Mouse (Mus musculus) heart, embryonic 10.5 days (tissue): ENCODE results near the gene Tnk1. TPM values are rescaled to one million over a fixed set of nuclear protein-coding genes. Genes with fewer than 3 reads are reported as not detected.

Source experiments
- DNase-seq: peaks from one replicate; pipeline ENCODE4 v3.0.0-alpha.2; 2017; ENCODE audit warnings: low spot score
- H3K27ac ChIP-seq: fragments of 300-500 bp; sonication (generic); 2 replicates; pipeline ENCODE4 v1.5.1; 2016; ENCODE audit warnings: mild to moderate bottlenecking
- H3K27me3 ChIP-seq: fragments of 300-500 bp; sonication (generic); 2 replicates; pipeline ENCODE4 v1.6.1; 2016; ENCODE audit warnings: mild to moderate bottlenecking; ENCODE audit not compliant: poor library complexity, insufficient read depth, severe bottlenecking
- H3K36me3 ChIP-seq: fragments of 300-500 bp; sonication (generic); 2 replicates; pipeline ENCODE4 v1.6.1; 2016; ENCODE audit warnings: mild to moderate bottlenecking, moderate library complexity
- H3K4me1 ChIP-seq: fragments of 300-500 bp; sonication (generic); 2 replicates; pipeline ENCODE4 v1.6.1; 2016; ENCODE audit warnings: mild to moderate bottlenecking
- H3K4me3 ChIP-seq: fragments of 300-500 bp; sonication (generic); 2 replicates; pipeline ENCODE4 v1.5.1; 2016; ENCODE audit warnings: mild to moderate bottlenecking, moderate library complexity
- H3K9me3 ChIP-seq: fragments of 300-500 bp; sonication (generic); 2 replicates; pipeline ENCODE4 v1.6.1; 2016; ENCODE audit warnings: mild to moderate bottlenecking, moderate library complexity
- WGBS: fragments of 180-500 bp; shearing (Covaris S2); methylation state at CpG from one replicate; pipeline ENCODE4 v1.1.7; 2016; 5-methylcytosine and 5-hydroxymethylcytosine counted together
- polyA plus RNA-seq: library from polyadenylated mRNA; unstranded; fragments of >200 nt; fragmentation: Nextera tagmentation; extraction: Ambion mirVana; gene quantifications from 2 replicates; pipeline ENCODE4 v1.2.1, GENCODE M21; 2016

Tnk1 gene
- polyA plus RNA-seq, 1 experiment from 2014 or later, result 1.2 TPM

DNA sequence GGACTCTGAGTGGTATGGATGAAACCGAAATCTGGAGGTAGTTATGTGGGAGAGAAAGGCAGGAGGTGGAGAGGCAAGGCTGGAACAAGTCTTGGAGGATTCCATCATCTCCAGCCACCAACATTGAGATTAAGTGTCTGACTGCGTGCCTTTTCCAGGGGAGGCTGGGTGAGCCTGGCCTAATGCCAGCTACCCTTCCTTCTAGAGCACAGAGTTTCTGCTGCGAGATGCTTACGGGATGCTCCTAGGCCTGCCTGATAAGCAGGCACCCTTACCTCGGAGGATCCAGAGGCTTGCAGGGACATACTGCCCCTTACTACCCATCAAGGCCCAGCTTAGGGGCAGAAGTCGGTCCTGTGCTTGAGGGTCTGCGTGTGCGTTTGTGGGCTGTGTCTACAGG, 25.0 kb downstream of the Tnk1 start:
- DNase-seq, result no peak
- H3K27me3 ChIP-seq, result peaks cover 49% of the 10 kb centered on the region
- peaks cover 13% of the 10 kb centered on the region for H3K36me3 ChIP-seq
- peaks cover 62% of the 10 kb centered on the region for H3K4me1 ChIP-seq
- no peaks in the 10 kb centered on the region for H3K9me3 ChIP-seq
- peak overlapping the region; percentile 67 for H3K4me3 ChIP-seq
- H3K27ac ChIP-seq, result peak overlapping the region; percentile 89
- WGBS, result 39% methylated on average over 8 of the region's 8 CpGs

DNA sequence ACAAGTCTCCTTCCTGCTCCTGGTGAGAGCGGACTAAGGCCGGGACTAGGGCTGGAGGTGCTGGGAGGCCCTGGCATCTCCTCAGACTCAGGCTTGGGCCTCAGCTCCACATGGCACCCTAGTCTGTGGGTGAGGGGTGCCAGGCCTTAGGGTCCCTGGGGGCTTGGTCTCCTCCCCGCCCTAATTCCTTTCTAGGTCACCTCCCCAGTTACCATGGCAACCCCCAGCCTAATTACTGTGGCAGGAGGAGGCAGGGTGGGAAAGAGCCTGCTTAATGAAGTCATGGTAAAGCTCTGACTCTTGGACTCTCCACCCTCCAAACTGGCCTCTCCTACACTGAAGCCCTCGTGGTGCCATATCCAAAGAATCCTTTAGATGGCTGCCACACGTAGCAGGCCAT, 29.7 kb downstream of the Tnk1 start:
- Histone ChIP-seq H3K27ac (no peak overlapping the region), H3K27me3 (peaks cover 17% of the 10 kb centered on the region), H3K4me3 (no peak overlapping the region), H3K9me3 (no peaks in the 10 kb centered on the region), H3K4me1 (peaks cover 21% of the 10 kb centered on the region), H3K36me3 (peaks cover 49% of the 10 kb centered on the region)
- 67% methylated on average over 5 of the region's 5 CpGs for WGBS
- DNase-seq, result no peak

DNA sequence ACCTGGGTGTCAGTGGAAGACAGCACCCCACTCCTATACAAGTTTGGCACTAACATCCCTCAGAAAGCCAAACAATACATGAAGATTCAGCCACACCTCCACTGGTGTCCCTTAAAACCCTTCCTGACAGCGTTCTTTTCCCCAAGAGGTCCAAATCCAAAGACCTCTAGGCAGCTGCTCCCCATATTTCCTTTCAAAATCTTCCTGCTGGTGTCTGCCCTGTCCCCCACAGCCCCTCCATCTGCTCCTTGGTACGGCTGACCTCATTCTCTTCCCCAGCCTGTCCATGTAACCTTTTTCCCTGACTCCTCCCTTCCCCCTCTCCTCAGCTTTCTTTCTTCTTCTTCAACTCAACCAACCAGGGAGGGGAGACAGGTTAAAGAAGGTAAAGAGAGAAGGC, 35.1 kb downstream of the Tnk1 start:
- no peak for DNase-seq
- Histone ChIP-seq H3K9me3 (no peaks in the 10 kb centered on the region), H3K4me1 (no peaks in the 10 kb centered on the region), H3K36me3 (peaks cover 35% of the 10 kb centered on the region), H3K27me3 (no peaks in the 10 kb centered on the region), H3K27ac (no peak overlapping the region), H3K4me3 (no peak overlapping the region)
- WGBS, result 65% methylated on average over 2 of the region's 2 CpGs

- Histone ChIP-seq H3K27ac (no peak within 1 kb of the TSS), H3K36me3 (peaks cover 22% of the 10 kb centered on the region), H3K4me1 (no peaks in the 10 kb centered on the region), H3K27me3 (peaks cover 11% of the 10 kb centered on the region; the same call in 1 of the 2 replicates), H3K9me3 (0 out of 2 replicates have a peak, but pooled peaks cover 5% of the 10 kb centered on the region), H3K4me3 (no peak within 1 kb of the TSS)
- 80% methylated on average over 3 of the region's 3 CpGs for WGBS
- DNase-seq, result no peak
Measured at GRCm38 (mm10) chr11:69822080-69822479, 36.5 kb downstream of the Tnk1 start, which contains the start of gene Spem1. Gene Spem1, minus strand, starts transcription at chr11:69822180.

DNA sequence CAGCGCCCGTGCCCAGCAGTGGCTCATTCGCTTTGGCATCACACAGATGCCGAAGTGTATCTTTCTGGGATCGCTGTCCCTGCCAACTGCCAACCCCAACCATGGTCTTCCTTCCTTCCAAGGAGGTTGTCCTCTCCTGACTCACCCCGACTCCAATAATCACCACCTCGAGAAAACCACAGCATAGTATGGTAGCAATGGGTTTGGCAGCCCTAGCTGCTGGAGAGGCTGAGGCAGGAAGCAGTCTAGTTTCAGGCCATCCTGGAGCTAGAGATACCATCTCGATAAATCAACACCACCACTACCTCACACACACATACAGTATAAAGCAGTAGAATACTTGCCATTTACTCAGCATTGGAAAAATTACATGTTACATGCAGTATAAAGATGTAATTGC, 39.7 kb downstream of the Tnk1 start:
- H3K36me3 ChIP-seq, result no peaks in the 10 kb centered on the region; the same call in 1 of the 2 replicates
- peaks cover 20% of the 10 kb centered on the region; the same call in 1 of the 2 replicates for H3K27me3 ChIP-seq
- WGBS, result 83% methylated on average over 8 of the region's 8 CpGs
- 0 out of 2 replicates have a peak, but pooled peaks cover 5% of the 10 kb centered on the region for H3K9me3 ChIP-seq
- H3K4me1 ChIP-seq, result no peaks in the 10 kb centered on the region
- H3K4me3 ChIP-seq, result no peak overlapping the region
- H3K27ac ChIP-seq, result no peak overlapping the region
- no peak for DNase-seq

DNA sequence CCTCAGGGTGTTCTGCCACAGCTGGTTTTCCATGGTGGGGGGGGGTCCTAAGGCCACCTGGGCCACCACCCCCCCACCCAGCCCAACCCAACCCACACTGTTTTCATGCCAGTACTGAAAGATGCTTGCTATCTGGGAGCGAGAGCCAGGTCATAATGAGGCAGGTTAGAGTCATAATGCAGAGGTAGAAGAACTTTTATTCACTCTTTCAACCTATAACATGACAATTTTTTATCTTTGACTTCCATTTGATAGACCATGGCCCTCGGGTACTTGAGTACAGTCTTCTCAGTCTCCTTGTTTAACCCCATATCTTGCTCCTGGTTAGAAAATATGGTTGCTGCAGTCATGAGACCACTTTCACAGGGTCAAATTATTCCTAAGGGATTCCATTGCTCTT, 40.2 kb downstream of the Tnk1 start, which contains the start of gene Spem2:
TSS of gene Spem2 (minus strand) at position 101 of the 400 bp plus-strand sequence.
- DNase-seq, result no peak
- no peak within 1 kb of the TSS for H3K27ac ChIP-seq
- H3K4me1 ChIP-seq, result no peaks in the 10 kb centered on the region
- H3K27me3 ChIP-seq, result peaks cover 24% of the 10 kb centered on the region; the same call in 1 of the 2 replicates
- H3K4me3 ChIP-seq, result no peak within 1 kb of the TSS
- 71% methylated on average over 2 of the region's 2 CpGs for WGBS
- H3K9me3 ChIP-seq, result 0 out of 2 replicates have a peak, but pooled peaks cover 5% of the 10 kb centered on the region
- H3K36me3 ChIP-seq, result no peaks in the 10 kb centered on the region; the same call in 1 of the 2 replicates

DNA sequence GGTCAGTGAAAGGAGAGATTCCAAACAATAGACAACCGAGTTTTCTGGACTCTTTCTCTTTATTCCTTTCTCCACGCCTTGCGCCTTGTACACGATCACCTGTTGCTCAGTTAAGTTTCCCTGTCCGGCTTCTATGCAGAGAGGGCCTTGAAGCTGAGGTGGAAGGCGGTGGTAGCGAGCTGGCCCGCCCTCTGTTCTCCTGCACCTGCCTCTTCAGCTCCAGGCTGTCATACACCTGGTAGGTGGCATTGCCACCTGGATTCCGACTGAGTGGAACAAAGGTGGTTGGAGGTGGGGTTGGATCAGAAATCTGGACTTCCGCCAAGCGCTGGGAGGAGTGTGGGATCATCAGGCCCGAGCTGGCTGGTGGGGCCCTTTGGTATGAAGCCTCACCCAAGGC, 42.0 kb downstream of the Tnk1 start:
- no peak for DNase-seq
- Histone ChIP-seq H3K27ac (no peak overlapping the region), H3K4me1 (no peaks in the 10 kb centered on the region), H3K36me3 (no peaks in the 10 kb centered on the region; the same call in 1 of the 2 replicates), H3K9me3 (0 out of 2 replicates have a peak, but pooled peaks cover 5% of the 10 kb centered on the region), H3K4me3 (no peak overlapping the region), H3K27me3 (peaks cover 24% of the 10 kb centered on the region; the same call in 1 of the 2 replicates)
- 87% methylated on average over 12 of the region's 12 CpGs for WGBS

GRCm38 (mm10) chr11:69815155-69815554, 43.4 kb downstream of the Tnk1 start, which contains the start of gene Gm39566:
Gene Gm39566, minus strand, starts transcription at chr11:69815298.
- H3K36me3 ChIP-seq, result no peaks in the 10 kb centered on the region; the same call in 1 of the 2 replicates
- 53% methylated on average over 10 of the region's 10 CpGs for WGBS
- no peak for DNase-seq
- H3K9me3 ChIP-seq, result 0 out of 2 replicates have a peak, but pooled peaks cover 5% of the 10 kb centered on the region
- no peaks in the 10 kb centered on the region for H3K4me1 ChIP-seq
- H3K4me3 ChIP-seq, result no peak within 1 kb of the TSS
- H3K27me3 ChIP-seq, result peaks cover 30% of the 10 kb centered on the region
- H3K27ac ChIP-seq, result no peak within 1 kb of the TSS; the same call in 1 of the 2 replicates

GRCm38 (mm10) chr11:69810280-69810679, 48.2 kb downstream of the Tnk1 start:
- H3K4me1 ChIP-seq, result peaks cover 3% of the 10 kb centered on the region; the same call in 1 of the 2 replicates
- H3K27me3 ChIP-seq, result peaks cover 41% of the 10 kb centered on the region
- DNase-seq, result no peak
- no peaks in the 10 kb centered on the region for H3K36me3 ChIP-seq
- 0 out of 2 replicates have a peak, but pooled peaks cover 3% of the 10 kb centered on the region for H3K9me3 ChIP-seq
- no peak overlapping the region for H3K27ac ChIP-seq
- H3K4me3 ChIP-seq, result no peak overlapping the region

GRCm38 (mm10) chr11:69807641-69808040, 50.9 kb downstream of the Tnk1 start:
- H3K9me3 ChIP-seq, result 0 out of 2 replicates have a peak, but pooled peaks cover 3% of the 10 kb centered on the region
- H3K36me3 ChIP-seq, result no peaks in the 10 kb centered on the region
- no peak overlapping the region for H3K4me3 ChIP-seq
- H3K27me3 ChIP-seq, result peaks cover 57% of the 10 kb centered on the region
- H3K27ac ChIP-seq, result no peak overlapping the region
- WGBS, result 77% methylated on average over 2 of the region's 2 CpGs
- no peak for DNase-seq
- H3K4me1 ChIP-seq, result peaks cover 29% of the 10 kb centered on the region

GRCm38 (mm10) chr11:69806378-69806777, 52.2 kb downstream of the Tnk1 start:
- Histone ChIP-seq H3K4me1 (peaks cover 42% of the 10 kb centered on the region), H3K36me3 (no peaks in the 10 kb centered on the region), H3K4me3 (no peak overlapping the region), H3K9me3 (0 out of 2 replicates have a peak, but pooled peaks cover 3% of the 10 kb centered on the region), H3K27me3 (peaks cover 70% of the 10 kb centered on the region), H3K27ac (no peak overlapping the region)
- no peak for DNase-seq
- 69% methylated on average over 4 of the region's 4 CpGs for WGBS

DNA sequence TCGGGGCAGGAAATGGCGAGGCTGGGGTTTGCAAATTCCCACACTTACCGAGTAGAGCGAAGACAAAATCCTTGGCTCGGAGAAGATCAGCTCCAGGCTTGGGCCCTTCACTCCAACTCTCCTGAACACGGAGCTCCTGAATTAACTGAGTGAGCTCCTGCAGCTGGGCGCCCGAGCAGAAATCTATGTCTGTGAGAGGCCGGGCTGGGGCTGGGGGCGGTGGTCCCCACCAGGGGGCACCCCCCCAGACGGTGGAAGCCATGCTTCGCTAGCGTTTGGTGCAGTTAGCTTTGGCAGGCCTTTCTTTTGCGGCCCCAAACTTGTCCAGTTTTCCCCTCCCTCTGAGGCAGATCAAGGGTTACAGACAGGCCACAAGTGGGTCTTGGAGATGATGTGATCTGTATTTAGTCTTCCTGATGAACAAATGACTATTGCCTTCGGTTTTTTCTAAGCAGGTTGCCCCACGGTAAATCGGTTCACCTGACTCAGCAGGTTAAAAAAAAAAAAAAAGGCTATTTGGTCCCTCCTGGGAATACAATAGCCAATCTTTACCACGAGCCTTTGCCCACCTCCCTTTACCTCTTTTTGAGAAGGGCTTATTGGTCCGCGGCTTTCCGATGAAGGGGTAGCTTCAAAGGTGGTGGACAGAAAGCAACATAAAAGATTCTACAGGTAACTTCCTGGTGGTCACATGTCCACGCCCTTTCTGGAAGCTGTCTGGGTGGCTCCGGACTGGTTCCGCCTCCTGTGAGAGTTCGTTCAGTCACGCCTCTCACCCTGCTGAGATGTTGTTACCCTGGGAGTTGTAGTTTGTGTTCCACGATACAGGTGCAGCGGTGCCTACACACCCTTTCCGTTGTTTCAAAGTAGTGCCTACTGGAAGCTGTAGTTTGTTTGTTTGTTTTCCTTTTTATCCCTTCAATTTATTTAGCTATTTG, 53.3 kb downstream of the Tnk1 start, which contains the start of gene Tmem102:
TSS of gene Tmem102 (minus strand) at position 653 of the 938 bp plus-strand sequence.
- Histone ChIP-seq H3K27me3 (peaks cover 72% of the 10 kb centered on the region), H3K36me3 (no peaks in the 10 kb centered on the region), H3K27ac (no peak within 1 kb of the TSS; the same call in 1 of the 2 replicates), H3K4me3 (peak within 1 kb of the TSS; percentile 71), H3K4me1 (peaks cover 53% of the 10 kb centered on the region), H3K9me3 (0 out of 2 replicates have a peak, but pooled peaks cover 3% of the 10 kb centered on the region)
- no peak for DNase-seq
- WGBS, result 8% methylated on average over 29 of the region's 29 CpGs

DNA sequence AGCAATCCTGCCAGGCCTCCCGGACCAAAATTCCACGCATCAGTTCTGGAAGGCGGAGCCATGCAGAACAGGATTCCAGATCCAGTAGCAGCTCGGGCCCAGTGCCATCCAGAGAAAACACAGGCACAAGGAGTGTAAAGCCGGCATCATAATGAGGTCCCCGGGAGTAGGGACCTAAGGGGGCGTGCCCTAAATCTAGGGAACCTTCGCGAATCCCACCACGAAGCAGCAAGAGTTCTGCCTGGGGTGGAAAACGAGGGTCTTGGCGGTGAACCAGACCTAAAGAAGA, 53.9 kb downstream of the Tnk1 start:
- peaks cover 60% of the 10 kb centered on the region for H3K4me1 ChIP-seq
- no peak for DNase-seq
- H3K9me3 ChIP-seq, result 0 out of 2 replicates have a peak, but pooled peaks cover 3% of the 10 kb centered on the region
- no peak overlapping the region for H3K27ac ChIP-seq
- peaks cover 78% of the 10 kb centered on the region for H3K27me3 ChIP-seq
- WGBS, result 6% methylated on average over 12 of the region's 12 CpGs
- no peaks in the 10 kb centered on the region for H3K36me3 ChIP-seq
- peak overlapping the region; percentile 71 for H3K4me3 ChIP-seq
